Mouse (Mus musculus): ENCODE results near the gene Cdc20b. TPM values are rescaled to one million over a fixed set of nuclear protein-coding genes. Genes with fewer than 3 reads are reported as not detected.

The Cdc20b gene
- not detected for polyA plus RNA-seq (2014; fragmentation: Illumina TruSeq; extraction: RNeasy Lipid Tissue Mini Kit (QIAGEN cat#74804); ENCODE audit: low read depth, low replicate concordance)

DNA sequence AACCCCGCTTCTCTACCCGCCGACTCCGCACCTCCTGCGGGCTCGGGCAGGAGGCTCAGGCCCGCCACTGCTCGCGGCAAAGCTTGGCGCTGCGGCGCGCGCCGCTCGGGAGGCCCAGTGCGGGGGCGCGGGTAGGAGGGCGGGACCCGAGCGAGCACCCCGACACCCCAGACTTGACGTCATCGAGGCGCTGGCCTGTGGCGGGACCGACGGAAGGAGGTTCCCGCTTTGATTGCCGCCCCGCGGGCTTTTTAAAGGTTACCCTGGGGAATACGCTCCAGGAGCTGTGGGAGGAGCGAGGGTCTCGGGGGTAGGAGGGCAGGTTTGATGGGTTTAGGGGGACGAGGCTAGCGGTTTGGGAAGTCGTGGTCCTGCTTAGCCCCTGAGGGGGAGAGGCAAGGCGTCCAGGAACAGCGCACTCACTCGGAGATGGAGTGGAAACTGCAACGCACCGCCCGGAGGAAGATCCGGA, at the start of gene Cdc20b:
Gene Cdc20b, plus strand, starts transcription at position 162 of the 472 bp plus-strand sequence.

GRCm38 (mm10) chr13:112987532-112987943, 47.4 kb upstream of the Cdc20b start, which contains the start of gene Ccno:
Gene Ccno, plus strand, starts transcription at chr13:112987802.

DNA sequence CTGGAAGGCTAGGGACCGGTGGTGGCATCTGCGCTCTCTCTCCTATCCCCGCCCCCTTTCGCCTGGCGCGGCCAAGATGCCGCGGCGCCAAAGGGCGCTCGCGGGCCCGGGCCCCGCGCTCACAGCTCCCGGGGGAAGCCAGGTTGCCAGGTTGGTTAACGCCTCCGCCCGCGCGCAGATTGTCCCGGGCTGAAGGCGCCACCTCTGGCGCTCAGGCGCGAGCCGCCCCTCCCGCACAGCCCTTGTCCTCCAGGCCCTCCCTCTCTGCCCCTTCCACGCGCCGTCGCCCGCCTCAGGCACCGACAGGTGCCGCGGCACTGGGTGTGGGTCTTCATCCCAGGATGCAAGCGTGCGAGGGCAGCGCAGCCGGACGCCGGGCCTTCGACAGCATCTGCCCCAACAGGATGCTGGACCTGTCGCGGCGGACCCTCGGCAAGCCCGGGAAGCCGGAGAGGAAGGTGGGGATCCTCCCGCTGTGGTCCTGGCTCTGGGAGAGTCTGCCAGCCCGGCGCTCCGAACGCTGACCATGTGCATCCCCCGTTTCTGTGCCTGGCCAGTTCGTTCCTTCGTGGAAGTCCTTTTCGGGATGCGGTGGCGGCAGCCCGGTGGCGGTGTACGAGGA, 41.3 kb upstream of the Cdc20b start, which contains the start of gene Mcidas:
Gene Mcidas, plus strand, starts transcription at position 315 of the 622 bp plus-strand sequence.

GRCm38 (mm10) chr13:113046211-113046883, 11.4 kb downstream of the Cdc20b start, which contains the start of gene Gpx8:
Gene Gpx8, minus strand, starts transcription at chr13:113046410.

GRCm38 (mm10) chr13:113100879-113101278, 66.0 kb downstream of the Cdc20b start, which contains the start of gene Gzma:
Gene Gzma, minus strand, starts transcription at chr13:113100981.

Other genes starting within 250 kb of the Cdc20b start
- gene Plpp1, start 234.3 kb upstream of the Cdc20b start, polyA plus RNA-seq (2014; fragmentation: Illumina TruSeq; extraction: RNeasy Lipid Tissue Mini Kit (QIAGEN cat#74804); ENCODE audit: low read depth, low replicate concordance): 37.7 TPM
- gene Mtrex, start 107.7 kb upstream of the Cdc20b start, polyA plus RNA-seq (2014; fragmentation: Illumina TruSeq; extraction: RNeasy Lipid Tissue Mini Kit (QIAGEN cat#74804); ENCODE audit: low read depth, low replicate concordance): 31.3 TPM
- gene Dhx29, start 107.7 kb upstream of the Cdc20b start, polyA plus RNA-seq (2014; fragmentation: Illumina TruSeq; extraction: RNeasy Lipid Tissue Mini Kit (QIAGEN cat#74804); ENCODE audit: low read depth, low replicate concordance): 14.3 TPM
- gene Ccno, start 47.3 kb upstream of the Cdc20b start, polyA plus RNA-seq (2014; fragmentation: Illumina TruSeq; extraction: RNeasy Lipid Tissue Mini Kit (QIAGEN cat#74804); ENCODE audit: low read depth, low replicate concordance): 40.3 TPM
- 0.61 TPM for gene Mcidas, start 41.3 kb upstream of the Cdc20b start, polyA plus RNA-seq (2014; fragmentation: Illumina TruSeq; extraction: RNeasy Lipid Tissue Mini Kit (QIAGEN cat#74804); ENCODE audit: low read depth, low replicate concordance)
- 100 TPM for gene Gpx8, start 11.3 kb downstream of the Cdc20b start, polyA plus RNA-seq (2014; fragmentation: Illumina TruSeq; extraction: RNeasy Lipid Tissue Mini Kit (QIAGEN cat#74804); ENCODE audit: low read depth, low replicate concordance)
- gene Gzma, start 65.9 kb downstream of the Cdc20b start, polyA plus RNA-seq (2014; fragmentation: Illumina TruSeq; extraction: RNeasy Lipid Tissue Mini Kit (QIAGEN cat#74804); ENCODE audit: low read depth, low replicate concordance): 1.7 TPM
- gene Esm1, start 174.5 kb downstream of the Cdc20b start, polyA plus RNA-seq (2014; fragmentation: Illumina TruSeq; extraction: RNeasy Lipid Tissue Mini Kit (QIAGEN cat#74804); ENCODE audit: low read depth, low replicate concordance): 2.6 TPM
- not detected for gene Gzmk, start 190.8 kb downstream of the Cdc20b start, polyA plus RNA-seq (2014; fragmentation: Illumina TruSeq; extraction: RNeasy Lipid Tissue Mini Kit (QIAGEN cat#74804); ENCODE audit: low read depth, low replicate concordance)